Mouse (Mus musculus): ENCODE measurements around the gene Fam53b.

The Fam53b gene

GRCm38 (mm10) chr7:132738844-132739243 is 74.8 kb downstream of the Fam53b start:
- DNase-seq (ENCODE audit: low spot score in 2 of 2) = no peak

GRCm38 (mm10) chr7:132736099-132736862 is 77.4 kb downstream of the Fam53b start:
- peak in 1 of 2 experiments; percentile 54 for DNase-seq (ENCODE audit: low spot score in 2 of 2)

- DNase-seq (ENCODE audit: low spot score in 2 of 2) = no peak
Measured at GRCm38 (mm10) chr7:132735145-132735544, 78.5 kb downstream of the Fam53b start.

DNA sequence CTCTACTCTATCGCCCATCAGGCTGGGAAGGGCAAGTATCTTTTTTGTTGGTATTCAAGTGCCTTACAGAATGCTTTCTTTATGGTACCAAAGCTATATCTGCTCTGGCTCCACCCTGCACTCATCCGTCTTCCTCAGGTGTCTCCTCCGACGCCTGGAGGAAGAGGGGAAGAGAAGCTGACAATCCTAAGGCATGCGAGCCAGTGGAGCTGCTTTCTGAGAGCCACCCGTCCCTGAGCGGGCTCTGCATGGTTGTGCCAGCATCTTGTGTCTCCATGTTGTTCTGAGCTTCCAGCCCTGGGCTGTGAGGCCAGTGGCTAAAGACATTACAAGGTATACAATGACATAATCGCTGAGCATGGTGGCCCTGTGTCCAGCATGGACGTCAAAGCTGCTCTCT is 79.5 kb downstream of the Fam53b start:
- DNase-seq (ENCODE audit: low spot score in 2 of 2) = no peak

GRCm38 (mm10) chr7:132733521-132733920 is 80.2 kb downstream of the Fam53b start:
- DNase-seq (ENCODE audit: low spot score in 2 of 2) = no peak

DNA sequence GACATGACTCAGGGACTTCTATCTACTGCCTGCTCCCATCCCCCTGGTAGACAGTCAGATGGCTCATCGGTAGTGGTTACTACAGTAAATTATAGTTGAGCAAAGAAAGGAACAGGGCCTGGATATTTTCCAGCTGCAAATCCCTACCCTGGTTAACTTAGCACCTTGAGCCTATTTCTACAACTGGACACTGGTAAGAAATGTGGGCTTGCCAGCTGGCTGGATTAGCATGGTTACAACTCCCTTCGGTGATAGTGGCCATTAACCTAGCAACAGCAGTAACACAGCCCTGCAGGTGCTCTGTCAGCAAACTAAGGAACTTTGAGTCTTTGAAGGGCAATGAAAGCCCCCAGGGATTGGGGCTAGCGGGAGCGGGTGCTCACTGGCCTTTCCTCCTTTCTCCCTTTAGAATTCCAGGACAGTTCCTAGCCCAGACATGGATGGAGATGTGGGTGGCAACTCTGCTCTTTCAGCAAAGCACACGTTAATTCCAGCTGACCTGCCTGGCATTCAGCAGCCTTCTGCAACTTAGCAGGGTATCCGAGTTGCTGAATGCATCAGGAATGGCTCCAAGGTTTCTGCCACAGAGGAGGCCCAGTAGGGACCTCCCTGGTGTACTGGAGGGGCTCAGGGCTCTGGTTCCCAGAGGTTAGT is 81.4 kb downstream of the Fam53b start:
- no peak for DNase-seq (ENCODE audit: low spot score in 2 of 2)

DNA sequence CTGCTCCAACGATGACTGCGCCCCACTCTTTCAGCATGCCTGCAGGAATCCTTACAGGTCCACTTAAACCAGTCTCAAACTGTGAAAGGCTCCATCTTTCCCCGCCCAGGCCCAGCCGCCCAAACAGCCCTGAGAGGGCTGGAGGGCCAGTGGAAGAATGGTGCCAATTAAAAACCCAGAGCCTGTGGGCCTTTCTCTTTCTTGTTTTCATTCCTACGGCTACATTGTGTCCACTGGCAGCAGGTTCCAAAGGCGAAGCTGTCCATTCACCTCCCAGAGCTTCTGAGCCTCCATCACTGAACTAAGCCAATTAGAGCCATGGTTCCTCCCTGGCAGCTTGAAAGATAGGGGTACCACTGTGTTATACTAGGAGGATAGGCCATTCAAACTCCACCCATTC is 82.1 kb downstream of the Fam53b start:
- no peak for DNase-seq (ENCODE audit: low spot score in 2 of 2)

GRCm38 (mm10) chr7:132730510-132730909 is 83.2 kb downstream of the Fam53b start:
- no peak for DNase-seq (ENCODE audit: low spot score in 2 of 2)

GRCm38 (mm10) chr7:132729093-132729831 is 84.4 kb downstream of the Fam53b start:
- DNase-seq (ENCODE audit: low spot score in 2 of 2) = no peak

GRCm38 (mm10) chr7:132726106-132726861 is 87.4 kb downstream of the Fam53b start:
- no peak for DNase-seq (ENCODE audit: low spot score in 2 of 2)

DNA sequence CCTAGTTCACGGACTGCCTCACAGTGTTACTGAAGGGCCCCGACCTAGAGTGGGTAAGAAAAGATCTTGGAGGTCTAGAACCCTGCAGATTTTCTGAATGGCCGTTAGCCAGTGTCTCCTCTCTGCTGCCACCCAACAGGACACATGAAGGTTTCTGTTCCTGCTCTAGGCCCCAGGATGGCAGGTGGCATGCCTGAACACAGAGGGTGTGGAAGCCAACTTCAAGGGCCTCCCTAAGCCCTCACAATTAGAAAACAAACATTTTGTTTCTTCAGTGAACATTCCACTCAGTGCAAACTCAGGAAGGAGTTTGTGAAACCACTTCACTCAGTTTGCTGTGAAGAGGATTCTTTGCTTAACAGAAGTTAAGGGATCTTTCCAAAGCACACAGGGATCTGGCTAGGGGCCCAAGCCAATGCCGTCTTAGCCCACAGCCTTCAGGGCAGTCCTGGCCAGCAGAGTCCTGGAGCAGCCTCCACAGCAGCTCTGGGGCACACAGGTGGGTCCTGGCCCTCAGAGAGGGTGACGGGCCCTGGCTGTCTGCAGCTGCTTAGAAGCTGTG is 89.1 kb downstream of the Fam53b start:
- no peak for DNase-seq (ENCODE audit: low spot score in 2 of 2)

DNA sequence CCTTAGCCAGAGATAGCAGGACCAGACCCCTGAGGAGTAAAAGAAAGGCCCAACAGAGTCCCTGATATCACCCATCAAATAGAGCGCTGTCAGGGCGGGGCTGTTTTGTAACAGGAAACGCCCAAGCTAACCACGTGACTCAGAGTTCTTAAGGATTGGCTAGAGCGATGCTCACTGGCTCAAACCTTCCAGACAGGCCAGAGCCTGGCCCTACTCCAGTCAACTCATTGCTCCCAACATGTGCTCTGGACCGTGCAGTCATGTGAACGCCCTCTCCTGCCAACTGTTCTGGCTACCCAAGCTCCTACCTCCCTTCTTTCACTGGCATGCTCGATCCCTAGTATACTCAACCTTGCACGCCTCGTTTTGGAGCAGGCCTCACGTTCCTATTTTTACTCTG is 89.8 kb downstream of the Fam53b start:
- peak in 1 of 2 experiments; percentile 80 for DNase-seq (ENCODE audit: low spot score in 2 of 2)

DNA sequence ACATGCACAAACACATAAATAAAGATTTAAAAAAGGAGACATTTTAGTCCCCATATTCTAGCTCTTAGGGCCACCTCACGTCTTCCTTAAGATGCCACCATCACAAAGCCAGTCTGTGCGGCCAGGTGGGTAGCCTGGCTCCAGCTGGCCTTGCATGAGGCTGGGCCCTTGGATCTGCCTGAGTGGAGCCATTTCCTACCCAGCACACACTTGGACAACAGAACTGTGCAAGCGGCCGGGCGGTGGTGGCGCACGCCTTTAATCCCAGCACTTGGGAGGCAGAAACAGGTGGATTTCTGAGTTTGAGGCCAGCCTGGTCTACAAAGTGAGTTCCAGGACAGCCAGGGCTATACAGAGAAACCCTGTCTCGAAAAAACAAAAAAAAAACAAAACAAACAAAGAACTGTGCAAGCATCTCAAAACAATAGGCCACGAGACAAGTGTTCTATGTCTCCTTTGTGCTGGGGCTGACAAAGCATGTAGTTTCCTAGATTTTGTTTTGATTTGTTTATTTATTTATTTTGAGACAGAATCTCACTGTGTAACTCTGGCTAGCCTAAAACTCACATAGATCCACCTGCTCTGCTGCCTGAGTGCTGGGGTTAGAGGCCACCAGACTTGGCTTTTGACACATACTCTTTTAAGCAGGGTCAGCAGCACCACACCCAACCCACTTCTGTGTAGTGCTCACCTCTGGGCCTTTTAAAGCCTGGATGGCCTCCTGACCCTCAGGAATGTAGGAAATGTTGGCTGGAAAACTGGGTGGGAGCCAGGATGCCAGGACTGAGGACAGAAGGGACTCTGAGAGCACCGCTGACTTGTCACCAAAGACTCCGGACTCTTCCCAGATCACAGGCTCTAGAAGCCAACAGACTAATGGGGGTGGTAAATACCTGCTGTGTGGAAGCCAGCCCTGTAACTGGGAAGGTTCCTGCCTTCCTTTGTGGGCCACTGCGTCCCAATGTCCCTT is 91.0 kb downstream of the Fam53b start:
- DNase-seq (ENCODE audit: low spot score in 2 of 2) = no peak

DNA sequence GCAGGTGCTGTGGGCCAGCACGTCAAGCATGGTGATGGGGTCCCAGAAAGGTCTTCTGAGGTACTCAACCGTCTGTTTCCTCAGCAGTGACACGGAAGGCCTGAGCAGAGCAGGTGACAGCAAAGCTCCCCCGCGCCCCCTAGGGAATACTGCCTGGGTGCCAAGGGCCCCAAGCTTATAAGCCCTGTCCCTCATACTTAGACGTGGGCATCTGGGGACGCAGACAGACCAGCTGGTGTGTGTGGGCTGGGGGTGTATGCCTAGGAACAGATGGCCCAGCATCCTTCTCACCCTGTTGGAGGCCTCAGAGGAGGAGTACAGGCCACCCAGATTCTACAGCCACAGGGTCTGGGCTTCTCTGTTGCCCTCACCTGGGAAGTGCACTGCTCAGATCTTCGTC is 93.1 kb downstream of the Fam53b start:
- peak in 1 of 2 experiments; percentile 71 for DNase-seq (ENCODE audit: low spot score in 2 of 2)

- no peak for DNase-seq (ENCODE audit: low spot score in 2 of 2)
Measured at GRCm38 (mm10) chr7:132719570-132719969, 94.1 kb downstream of the Fam53b start.

- no peak for DNase-seq (ENCODE audit: low spot score in 2 of 2)
Measured at GRCm38 (mm10) chr7:132715259-132715658, 98.4 kb downstream of the Fam53b start.

GRCm38 (mm10) chr7:132714236-132714923 is 99.3 kb downstream of the Fam53b start:
- DNase-seq (ENCODE audit: low spot score in 2 of 2) = no peak

DNA sequence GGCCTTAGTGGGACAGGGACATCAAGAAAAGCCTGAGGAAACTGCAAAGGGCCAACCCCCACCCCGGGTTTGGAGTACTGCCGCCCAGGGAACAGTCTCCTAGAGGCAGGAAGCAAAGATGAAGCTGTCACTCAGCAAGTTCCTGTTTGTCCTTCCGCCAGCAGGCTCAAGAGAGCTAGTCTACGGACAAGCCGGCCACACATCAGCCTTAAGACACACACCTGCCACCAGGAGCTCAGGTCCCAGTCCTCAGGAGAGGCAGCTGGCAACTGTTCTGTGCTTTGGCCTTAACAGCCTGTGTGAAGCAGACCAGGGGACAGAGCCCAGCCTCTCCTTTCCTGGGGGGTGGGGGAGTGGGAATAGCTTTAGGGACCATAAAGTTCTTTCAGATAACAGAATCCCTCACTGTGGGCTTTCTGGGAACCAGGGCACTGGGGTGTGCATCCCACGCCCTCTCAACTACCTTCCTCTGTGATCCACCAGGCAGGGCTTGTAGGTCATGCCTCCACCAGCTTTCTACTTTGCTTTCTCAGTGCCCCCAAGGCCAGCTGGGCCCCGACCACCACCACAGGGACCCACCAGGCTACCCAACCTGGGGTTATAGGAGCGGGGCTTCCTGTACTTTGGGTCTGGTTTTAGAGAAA is 100.1 kb downstream of the Fam53b start:
- no peak for DNase-seq (ENCODE audit: low spot score in 2 of 2)

GRCm38 (mm10) chr7:132712956-132713355 is 100.7 kb downstream of the Fam53b start:
- no peak for DNase-seq (ENCODE audit: low spot score in 2 of 2)

All from cerebellum, postnatal 4 days (tissue).